Mouse (Mus musculus): Measurements from ENCODE around the gene Cmtm7. TPM values are rescaled to one million over a fixed set of nuclear protein-coding genes. Genes with fewer than 3 reads are reported as not detected.
A peak's percentile ranks its signal among the peaks of the same experiment; 100 is the strongest.
"Not testable (repeated sequence)": the region's sequence is repeated elsewhere in the genome, so short reads cannot be mapped to it uniquely, and the experiment has no call there.

Gene Cmtm7
- total RNA-seq, 1 experiment from 2014 or later: 32.0 TPM

- DNase-seq: peak; percentile 74
These were observed 14.6 kb downstream of the Cmtm7 start for GRCm38 (mm10) chr9:114767030-114767429.

- peak; percentile 65 for DNase-seq
These were observed 18.3 kb downstream of the Cmtm7 start for GRCm38 (mm10) chr9:114763341-114763740.

GRCm38 (mm10) chr9:114761848-114762247, 19.8 kb downstream of the Cmtm7 start:
- DNase-seq: no peak

GRCm38 (mm10) chr9:114760353-114760752, 21.3 kb downstream of the Cmtm7 start:
- DNase-seq: no peak

GRCm38 (mm10) chr9:114759886-114760285, 21.8 kb downstream of the Cmtm7 start:
- no peak for DNase-seq

GRCm38 (mm10) chr9:114758801-114759200, 22.9 kb downstream of the Cmtm7 start:
- DNase-seq: no peak

GRCm38 (mm10) chr9:114758272-114758671, 23.4 kb downstream of the Cmtm7 start:
- DNase-seq: no peak

- peak; percentile 97 for DNase-seq
These were observed 28.7 kb downstream of the Cmtm7 start for GRCm38 (mm10) chr9:114752863-114753484.

GRCm38 (mm10) chr9:114752311-114752710, 29.3 kb downstream of the Cmtm7 start:
- no peak for DNase-seq

GRCm38 (mm10) chr9:114751582-114751981, 30.1 kb downstream of the Cmtm7 start:
- DNase-seq: no peak

GRCm38 (mm10) chr9:114747466-114747865, 34.2 kb downstream of the Cmtm7 start:
- DNase-seq: no peak

- no peak for DNase-seq
These were observed 34.6 kb downstream of the Cmtm7 start for GRCm38 (mm10) chr9:114747012-114747411.

GRCm38 (mm10) chr9:114745654-114746053, 36.0 kb downstream of the Cmtm7 start:
- no peak for DNase-seq

- DNase-seq: no peak
These were observed 36.5 kb downstream of the Cmtm7 start for GRCm38 (mm10) chr9:114745163-114745562.

GRCm38 (mm10) chr9:114742731-114743130, 38.9 kb downstream of the Cmtm7 start:
- no peak for DNase-seq

GRCm38 (mm10) chr9:114740336-114740735, 41.3 kb downstream of the Cmtm7 start:
- DNase-seq: no peak

GRCm38 (mm10) chr9:114736442-114736841, 45.2 kb downstream of the Cmtm7 start:
- peak; percentile 51 for DNase-seq

- no peak for DNase-seq
These were observed 48.4 kb downstream of the Cmtm7 start for GRCm38 (mm10) chr9:114733238-114733637.

GRCm38 (mm10) chr9:114731871-114732682, 49.6 kb downstream of the Cmtm7 start:
- DNase-seq: peak; percentile 27

- peak; percentile 99 for DNase-seq
These were observed 50.5 kb downstream of the Cmtm7 start, which contains the start of gene Cmtm6 for GRCm38 (mm10) chr9:114731011-114731755. TSS of gene Cmtm6 (plus strand) at chr9:114731116.

- DNase-seq: peak; percentile 36
These were observed 51.5 kb downstream of the Cmtm7 start for GRCm38 (mm10) chr9:114729911-114730805.

GRCm38 (mm10) chr9:114728432-114728831, 53.2 kb downstream of the Cmtm7 start:
- DNase-seq: not testable (repeated sequence)

All from adrenal gland, postnatal 14 days (tissue).